Mouse (Mus musculus): ENCODE measurements around the gene Zfp568. TPM values are rescaled to one million over a fixed set of nuclear protein-coding genes. Genes with fewer than 3 reads are reported as not detected.

Gene Zfp568
- 10 to 100 TPM; 14.3 to 16.7 TPM for total RNA-seq (2023)

DNA sequence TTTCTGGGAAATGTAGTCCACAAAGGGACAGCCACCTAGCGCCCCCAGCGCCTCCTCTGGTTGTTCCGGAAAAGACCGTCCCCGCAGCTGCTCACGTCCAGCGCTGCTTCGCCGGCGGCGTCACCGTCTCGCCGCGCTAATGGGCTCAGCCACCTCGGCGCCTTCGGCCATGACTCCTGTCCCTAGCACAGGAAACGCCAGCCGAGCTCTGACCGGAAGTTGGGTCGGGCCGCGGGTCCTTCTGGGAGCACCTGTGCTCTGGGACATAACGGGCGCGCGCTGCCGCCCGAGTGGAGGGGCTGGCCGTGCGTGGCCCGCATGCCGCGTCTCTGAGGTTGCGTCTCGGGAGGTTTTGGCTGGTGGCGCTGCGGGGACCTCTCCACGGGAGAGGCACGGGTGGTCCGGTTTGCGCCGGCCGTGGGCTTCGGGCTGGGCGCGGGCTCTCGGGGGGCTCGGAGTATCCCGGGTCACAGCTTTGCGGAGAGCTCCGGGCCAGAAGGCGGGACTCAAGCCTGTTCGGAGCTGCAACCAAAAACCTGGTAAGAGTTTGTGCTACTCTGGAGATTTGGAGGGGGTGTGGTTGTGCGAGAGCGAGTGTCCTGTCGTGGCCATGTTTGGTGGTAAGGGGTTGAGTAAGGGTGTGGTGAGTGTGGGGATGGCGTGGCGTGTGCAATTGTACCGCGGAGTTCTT, at the start of gene Zfp568:
Gene Zfp568 (plus strand): TSS at position 266 of the 691 bp plus-strand sequence.

DNA sequence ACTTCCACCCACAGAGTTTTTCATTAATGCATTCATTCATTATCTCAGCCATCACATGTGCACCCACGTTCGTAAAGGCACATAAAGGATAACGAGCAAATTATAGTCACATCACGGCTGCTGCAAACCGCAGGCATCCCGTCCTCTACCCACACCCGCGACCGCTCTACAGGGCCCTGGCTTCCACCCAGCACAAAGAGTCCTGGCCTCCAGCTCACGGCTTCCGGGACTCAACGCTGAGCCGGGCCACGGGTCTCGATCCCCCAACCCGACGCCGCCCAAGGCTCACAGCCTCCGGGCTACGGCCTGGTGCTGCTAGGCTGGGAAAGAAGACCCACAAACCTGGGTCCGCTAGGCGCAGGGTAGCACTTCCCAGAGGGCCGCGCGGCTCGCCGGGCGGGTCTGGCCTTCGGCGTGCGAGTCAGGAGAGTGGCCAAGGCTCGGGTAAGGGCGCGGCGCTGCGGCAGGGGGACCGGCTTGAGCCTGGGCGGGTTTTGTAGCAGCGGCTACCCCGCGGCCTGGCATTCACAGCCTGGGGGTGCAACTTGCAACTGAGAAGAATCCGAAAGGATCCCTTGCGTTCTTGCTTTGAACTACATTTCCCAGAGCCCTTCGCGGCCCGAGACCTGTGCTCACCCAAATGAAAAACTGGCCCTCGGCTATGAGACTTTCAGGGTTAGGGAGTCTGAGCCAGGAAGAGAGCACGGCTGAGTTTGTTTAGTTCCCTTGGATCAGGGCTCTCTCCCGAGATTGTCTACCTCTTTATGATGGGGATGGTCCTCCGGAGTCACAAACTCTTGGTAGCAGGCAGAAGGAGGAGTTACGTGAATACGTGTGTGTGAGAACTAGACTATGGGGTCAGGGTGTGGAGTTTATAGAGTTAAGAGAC, 30.0 kb upstream of the Zfp568 start, which contains the start of gene Zfp74:
Gene Zfp74 (minus strand): TSS at position 577 of the 889 bp plus-strand sequence.

DNA sequence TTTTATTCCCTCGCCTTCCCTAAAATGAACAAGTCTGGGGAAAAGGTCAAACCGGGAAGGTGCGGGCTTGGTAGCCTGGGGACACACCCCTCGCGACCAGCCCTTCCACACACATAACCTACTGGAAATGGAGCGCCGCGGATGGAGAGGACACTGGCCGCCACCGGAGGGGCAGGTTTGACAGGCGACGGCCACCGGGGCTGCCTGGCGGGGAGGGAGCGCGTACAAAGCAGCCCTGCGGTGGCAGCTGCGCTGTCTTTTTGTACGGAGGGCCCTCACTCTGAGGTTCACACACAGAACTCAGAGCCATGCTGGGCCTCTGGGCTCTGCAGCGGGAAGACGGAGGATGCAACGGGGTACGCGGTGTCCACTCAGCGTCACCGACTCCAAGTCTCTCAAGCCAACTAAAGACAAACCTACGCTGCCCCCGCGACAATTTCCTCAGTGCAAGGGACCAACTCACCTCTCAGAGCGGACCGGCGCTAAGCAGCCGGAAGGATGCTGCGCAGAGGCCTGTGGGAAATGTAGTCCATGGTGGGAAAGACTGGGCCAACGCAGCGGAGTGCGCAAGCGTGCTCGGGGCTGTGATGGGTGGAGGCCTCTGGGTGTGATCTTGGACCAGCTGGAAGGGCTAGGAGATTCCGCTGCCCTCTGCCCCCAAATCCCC, 67.3 kb downstream of the Zfp568 start, which contains the start of gene Zfp14:
Gene Zfp14 (minus strand): TSS at position 499 of the 667 bp plus-strand sequence.

DNA sequence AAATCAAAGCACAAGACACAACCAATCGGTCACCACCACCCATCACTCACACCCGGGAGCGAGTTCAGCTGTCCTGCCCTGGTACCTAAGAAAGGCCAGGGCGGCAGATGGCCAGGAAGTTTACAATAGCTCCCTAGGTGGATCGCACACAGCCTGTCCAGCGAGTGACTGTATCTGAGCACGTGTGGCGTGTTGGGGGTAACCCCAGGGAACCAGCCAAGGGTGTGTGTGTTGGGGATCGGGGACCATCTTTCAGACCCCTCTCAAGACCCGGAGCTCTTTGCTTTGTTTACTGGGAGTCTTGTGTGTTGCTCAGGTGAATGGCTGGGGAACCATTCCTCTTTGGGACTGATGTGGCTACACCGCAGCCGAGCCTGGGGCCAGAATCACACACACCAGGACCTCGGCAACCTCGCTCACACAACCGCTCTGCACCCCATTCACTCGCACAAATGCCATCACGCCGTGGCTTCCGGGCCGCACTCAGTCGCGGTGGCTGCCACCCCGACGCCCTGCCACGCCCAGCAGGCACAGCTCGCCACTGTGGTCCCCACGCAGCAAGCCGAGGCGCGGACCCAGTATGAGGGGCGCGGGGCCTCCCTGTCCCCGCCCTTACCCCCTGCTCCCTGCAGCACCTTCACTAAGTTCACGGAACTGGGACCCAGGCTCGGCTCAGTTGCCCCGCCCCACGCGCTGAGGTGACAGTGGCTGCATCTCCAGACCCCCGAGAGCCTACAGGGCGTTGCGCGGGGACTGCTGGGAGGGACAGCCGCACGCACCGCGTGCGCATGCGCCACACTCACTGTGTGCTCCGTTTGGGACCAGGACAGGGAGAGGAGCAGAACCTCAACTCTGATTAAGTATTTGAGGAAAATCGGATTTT, 88.6 kb downstream of the Zfp568 start, which contains the start of gene Zfp82:
Gene Zfp82 (minus strand): TSS at position 755 of the 883 bp plus-strand sequence.

Other genes starting within 250 kb of the Zfp568 start
- 10 to 100 TPM; 18.5 to 18.9 TPM for gene Zfp84, start 215.4 kb upstream of the Zfp568 start, total RNA-seq (2023)
- gene Zfp30, start 200.0 kb upstream of the Zfp568 start, total RNA-seq (2023), result under 1 TPM; 0.18 to 0.31 TPM
- 10 to 100 TPM in 1 of 2 experiments, 1 to 10 TPM in 1; 9.7 to 11.2 TPM for gene Zfp790, start 167.8 kb upstream of the Zfp568 start, total RNA-seq (2023)
- 1 to 10 TPM; 1.2 to 1.9 TPM for gene Zfp940, start 130.3 kb upstream of the Zfp568 start, total RNA-seq (2023)
- gene Zfp420, start 124.0 kb upstream of the Zfp568 start, total RNA-seq (2023), result 1 to 10 TPM; 3.5 to 3.7 TPM
- gene Zfp27, start 77.4 kb upstream of the Zfp568 start, total RNA-seq (2023), result 1 to 10 TPM; 2.3 to 3.7 TPM
- gene Zfp383, start 75.7 kb upstream of the Zfp568 start, total RNA-seq (2023), result 1 to 10 TPM; 1.6 to 2.3 TPM
- gene Zfp74, start 29.9 kb upstream of the Zfp568 start, total RNA-seq (2023), result 1 to 10 TPM; 4.8 to 7.2 TPM
- 1 to 10 TPM in 1 of 2 experiments, under 1 TPM in 1; 0.61 to 2.1 TPM for gene Zfp14, start 67.4 kb downstream of the Zfp568 start, total RNA-seq (2023)
- 1 to 10 TPM in 1 of 2 experiments, under 1 TPM in 1; 0.82 to 1.2 TPM for gene Zfp82, start 88.9 kb downstream of the Zfp568 start, total RNA-seq (2023)
- gene Gm26920, start 106.5 kb downstream of the Zfp568 start, total RNA-seq (2023), result not detected
- 1 to 10 TPM; 2.5 to 3.2 TPM for gene Zfp566, start 106.6 kb downstream of the Zfp568 start, total RNA-seq (2023)
- 10 to 100 TPM; 14.7 to 16.2 TPM for gene Zfp260, start 110.8 kb downstream of the Zfp568 start, total RNA-seq (2023)
- gene Zfp382, start 138.0 kb downstream of the Zfp568 start, total RNA-seq (2023), result 1 to 10 TPM; 2.7 to 5.0 TPM
- gene Zfp146, start 185.8 kb downstream of the Zfp568 start, total RNA-seq (2023), result 10 to 100 TPM; 23.9 to 24.1 TPM
- 1 to 10 TPM in 1 of 2 experiments, not detected in 1; 1.5 TPM for gene Cox7a1, start 200.2 kb downstream of the Zfp568 start, total RNA-seq (2023)
- 100 to 1,000 TPM; 298 to 315 TPM for gene Capns1, start 214.9 kb downstream of the Zfp568 start, total RNA-seq (2023)
- gene Polr2i, start 248.0 kb downstream of the Zfp568 start, total RNA-seq (2023), result 10 to 100 TPM; 47.9 to 57.5 TPM
- gene Tbcb, start 248.3 kb downstream of the Zfp568 start, total RNA-seq (2023), result 10 to 100 TPM; 39.7 to 59.4 TPM

Data from monocyte, adult 59 days (primary cell).